Mouse (Mus musculus) C2C12 (cell line): ENCODE data around the gene Mrtfa.

Experiments used
- CEBPB ChIP-seq: IDR thresholded peaks from one replicate; pipeline ENCODE4 v1.6.1; 2011; ENCODE audit warnings: low read depth, mild to moderate bottlenecking, control low read depth, moderate library complexity
- CTCF ChIP-seq: IDR thresholded peaks from one replicate; pipeline ENCODE4 v1.5.1; 2011; ENCODE audit not compliant: control insufficient read depth, insufficient read depth, insufficient read length
- MAX ChIP-seq: IDR thresholded peaks from one replicate; pipeline ENCODE4 v1.6.1; 2011; ENCODE audit warnings: mild to moderate bottlenecking, control low read depth
- MYOD1 ChIP-seq: IDR thresholded peaks from one replicate; pipeline ENCODE4 v1.6.1; 2011; ENCODE audit warnings: low read depth; ENCODE audit not compliant: control insufficient read depth, insufficient read length
- MYOG ChIP-seq: IDR thresholded peaks from one replicate; pipeline ENCODE4 v1.6.1; 2011; ENCODE audit not compliant: control insufficient read depth, insufficient read length; ENCODE audit errors: extremely low read depth
- USF1 ChIP-seq: IDR thresholded peaks from one replicate; pipeline ENCODE4 v1.6.1; 2011; ENCODE audit warnings: low read depth, mild to moderate bottlenecking, control low read depth, moderate library complexity

DNA sequence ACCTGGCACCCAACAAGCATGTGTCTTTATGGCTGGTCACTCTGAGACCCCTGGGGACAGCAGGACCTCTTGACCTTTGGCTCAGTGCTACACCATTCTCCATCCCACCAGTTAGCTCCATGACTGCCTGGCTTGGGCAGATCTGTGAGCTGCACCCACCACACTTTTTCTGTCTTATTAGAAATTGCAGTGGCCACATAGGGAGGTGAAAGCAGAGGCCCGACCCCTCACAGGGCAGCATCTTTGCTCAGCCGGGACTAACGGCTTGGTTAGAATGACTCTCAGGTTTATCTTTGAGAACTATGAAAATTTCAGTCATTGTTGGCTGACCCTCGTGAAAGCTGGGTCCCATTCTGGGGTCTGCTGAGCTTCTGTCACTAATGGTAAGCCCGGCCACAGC is 163.7 kb downstream of the Mrtfa start:
- TF ChIP-seq CTCF (no peak), MYOG (no peak), CEBPB (no peak), MAX (no peak), MYOD1 (no peak), USF1 (no peak)
